Mouse (Mus musculus) gastrocnemius, adult 18-20 months (tissue): ENCODE results near the gene Kri1. TPM values are rescaled to one million over a fixed set of nuclear protein-coding genes. Genes with fewer than 3 reads are reported as not detected.
"Not testable (repeated sequence)": the region's sequence is repeated elsewhere in the genome, so short reads cannot be mapped to it uniquely, and the experiment has no call there.

Source experiments
- DNase-seq: peaks from one replicate; pipeline ENCODE4 v3.0.0; 2021; ENCODE audit warnings: low spot score
- total RNA-seq, 2 experiments: library from RNA; stranded (reverse); gene quantifications; 2 replicates each; pipeline ENCODE4 v1.2.3; 2021

Gene Kri1
- total RNA-seq, 2 experiments from 2014 or later, result 8.0 to 9.3 TPM

- DNase-seq, result no peak
Observed at GRCm38 (mm10) chr9:21245113-21245487, 42.7 kb downstream of the Kri1 start.

- DNase-seq, result no peak
Observed at GRCm38 (mm10) chr9:21244428-21245112, 43.2 kb downstream of the Kri1 start.

- DNase-seq, result no peak
Observed at GRCm38 (mm10) chr9:21243826-21244427, 43.8 kb downstream of the Kri1 start.

- peak; percentile 82 for DNase-seq
Observed at GRCm38 (mm10) chr9:21241343-21241742, 46.4 kb downstream of the Kri1 start.

- DNase-seq, result no peak
Observed at GRCm38 (mm10) chr9:21239465-21239848, 48.3 kb downstream of the Kri1 start.

- DNase-seq, result peak; percentile 79
Observed at GRCm38 (mm10) chr9:21238733-21239464, 48.9 kb downstream of the Kri1 start, which contains the start of gene Keap1. Gene Keap1, minus strand, starts transcription at chr9:21239361.

GRCm38 (mm10) chr9:21238004-21238732, 49.6 kb downstream of the Kri1 start:
- no peak for DNase-seq

GRCm38 (mm10) chr9:21237368-21238003, 50.3 kb downstream of the Kri1 start:
- peak; percentile 37 for DNase-seq

GRCm38 (mm10) chr9:21236991-21237367, 50.8 kb downstream of the Kri1 start:
- no peak for DNase-seq

GRCm38 (mm10) chr9:21235341-21235740, 52.4 kb downstream of the Kri1 start:
- DNase-seq, result no peak

- no peak for DNase-seq
Observed at GRCm38 (mm10) chr9:21233805-21234204, 54.0 kb downstream of the Kri1 start.

GRCm38 (mm10) chr9:21233366-21233765, 54.4 kb downstream of the Kri1 start:
- no peak for DNase-seq

GRCm38 (mm10) chr9:21232867-21233266, 54.9 kb downstream of the Kri1 start:
- no peak for DNase-seq

- no peak for DNase-seq
Observed at GRCm38 (mm10) chr9:21231551-21231950, 56.2 kb downstream of the Kri1 start.

- DNase-seq, result no peak
Observed at GRCm38 (mm10) chr9:21227342-21227741, 60.4 kb downstream of the Kri1 start.

GRCm38 (mm10) chr9:21225415-21225758, 62.4 kb downstream of the Kri1 start:
- DNase-seq, result no peak

- peak; percentile 31 for DNase-seq
Observed at GRCm38 (mm10) chr9:21224576-21225414, 63.0 kb downstream of the Kri1 start.

GRCm38 (mm10) chr9:21223906-21224305, 63.9 kb downstream of the Kri1 start:
- no peak for DNase-seq

GRCm38 (mm10) chr9:21223490-21223889, 64.3 kb downstream of the Kri1 start:
- DNase-seq, result not testable (repeated sequence)
